Mouse (Mus musculus) stomach, embryonic 14.5 days (tissue): ENCODE data around the gene Rcl1. TPM values are rescaled to one million over a fixed set of nuclear protein-coding genes. Genes with fewer than 3 reads are reported as not detected.

Source experiments
- ATAC-seq: fragments of 200-750 bp; cut with Nextera tagmentation; 2 replicates; pipeline ENCODE4 v1.8.0; 2017; ENCODE audit warnings: low read depth, moderate TSS enrichment; ENCODE audit not compliant: insufficient number of reproducible peaks, insufficient read depth, low FRiP score
- H3K27ac ChIP-seq: fragments of 300-500 bp; sonication (generic); 2 replicates; pipeline ENCODE4 v1.5.1; 2014; ENCODE audit warnings: mild to moderate bottlenecking, low read length, moderate library complexity, mixed read lengths
- H3K27me3 ChIP-seq: fragments of 300-500 bp; sonication (generic); 2 replicates; pipeline ENCODE4 v1.6.1; 2014; ENCODE audit warnings: low read length, control low read depth, mixed read lengths; ENCODE audit not compliant: control insufficient read depth, insufficient read depth
- H3K36me3 ChIP-seq: fragments of 300-500 bp; sonication (generic); 2 replicates; pipeline ENCODE4 v1.6.1; 2014; ENCODE audit warnings: mild to moderate bottlenecking, control low read depth, low read length, moderate library complexity, mixed read lengths; ENCODE audit not compliant: control insufficient read depth, insufficient read depth
- H3K4me1 ChIP-seq: fragments of 300-500 bp; sonication (generic); 2 replicates; pipeline ENCODE4 v1.6.1; 2014; ENCODE audit warnings: low read length, control low read depth, mixed read lengths; ENCODE audit not compliant: control insufficient read depth, insufficient read depth
- H3K4me2 ChIP-seq: fragments of 300-500 bp; sonication (generic); replicated peaks from 2 replicates; pipeline ENCODE4 v1.6.1; 2014; ENCODE audit warnings: low read depth, low read length, control low read depth
- H3K4me3 ChIP-seq: fragments of 300-500 bp; sonication (generic); 2 replicates; pipeline ENCODE4 v1.5.1; 2014; ENCODE audit warnings: low read depth, low read length, control low read depth
- H3K9ac ChIP-seq: fragments of 300-500 bp; sonication (generic); replicated peaks from 2 replicates; pipeline ENCODE4 v1.6.1; 2014; ENCODE audit warnings: low read depth, mild to moderate bottlenecking, control low read depth, low read length, moderate library complexity, mixed read lengths
- H3K9me3 ChIP-seq: fragments of 300-500 bp; sonication (generic); 2 replicates; pipeline ENCODE4 v1.6.1; 2016; ENCODE audit warnings: low read depth, low read length, control low read depth; ENCODE audit not compliant: control insufficient read depth
- WGBS: fragments of 180-500 bp; shearing (Covaris S2); extraction: QIAGEN DNeasy Blood & Tissue Kit; methylation state at CpG from one replicate; pipeline ENCODE4 v1.1.7; 2014; 5-methylcytosine and 5-hydroxymethylcytosine counted together
- polyA plus RNA-seq: library from polyadenylated mRNA; unstranded; fragments of >200 nt; fragmentation: Nextera tagmentation; extraction: Ambion mirVana; gene quantifications from 2 replicates; pipeline ENCODE4 v1.2.1, GENCODE M21; 2014

The Rcl1 gene
- polyA plus RNA-seq, 1 experiment from 2014 or later = 50.7 TPM

- H3K9me3 ChIP-seq = no peaks in the 10 kb centered on the region
- no peaks in the 10 kb centered on the region for H3K27me3 ChIP-seq
- no peak overlapping the region for H3K27ac ChIP-seq
- no peak overlapping the region for H3K9ac ChIP-seq
- whole genome bisulfite sequencing = 95% methylated on average over 5 of the region's 5 CpGs
- ATAC-seq = no peak
- no peak overlapping the region for H3K4me3 ChIP-seq
- H3K4me1 ChIP-seq = no peaks in the 10 kb centered on the region
- peaks cover 14% of the 10 kb centered on the region for H3K36me3 ChIP-seq
- no peak overlapping the region for H3K4me2 ChIP-seq
Observed at GRCm38 (mm10) chr19:29129551-29129950, 28.4 kb downstream of the Rcl1 start.

GRCm38 (mm10) chr19:29131171-29131570 is 30.0 kb downstream of the Rcl1 start:
- Histone ChIP-seq H3K36me3 (peaks cover 23% of the 10 kb centered on the region), H3K27me3 (no peaks in the 10 kb centered on the region), H3K27ac (no peak overlapping the region), H3K4me2 (no peak overlapping the region), H3K9ac (no peak overlapping the region), H3K4me1 (no peaks in the 10 kb centered on the region), H3K9me3 (no peaks in the 10 kb centered on the region), H3K4me3 (no peak overlapping the region)
- WGBS = 81% methylated on average over 4 of the region's 4 CpGs
- ATAC-seq = no peak

- H3K9ac ChIP-seq = no peak overlapping the region
- ATAC-seq = no peak
- WGBS = 85% methylated on average over 11 of the region's 11 CpGs
- no peaks in the 10 kb centered on the region for H3K27me3 ChIP-seq
- H3K4me1 ChIP-seq = no peaks in the 10 kb centered on the region
- no peak overlapping the region for H3K27ac ChIP-seq
- H3K4me2 ChIP-seq = no peak overlapping the region
- no peak overlapping the region for H3K4me3 ChIP-seq
- no peaks in the 10 kb centered on the region for H3K9me3 ChIP-seq
- H3K36me3 ChIP-seq = peaks cover 18% of the 10 kb centered on the region
Observed at GRCm38 (mm10) chr19:29134293-29134692, 33.1 kb downstream of the Rcl1 start.

GRCm38 (mm10) chr19:29135172-29135736 is 34.1 kb downstream of the Rcl1 start:
- Histone ChIP-seq H3K9me3 (no peaks in the 10 kb centered on the region), H3K9ac (no peak overlapping the region), H3K4me3 (no peak overlapping the region), H3K27me3 (no peaks in the 10 kb centered on the region), H3K36me3 (peaks cover 18% of the 10 kb centered on the region), H3K27ac (no peak overlapping the region), H3K4me1 (no peaks in the 10 kb centered on the region), H3K4me2 (no peak overlapping the region)
- ATAC-seq = no peak
- WGBS = 87% methylated on average over 11 of the region's 11 CpGs

GRCm38 (mm10) chr19:29138546-29139270 is 37.5 kb downstream of the Rcl1 start:
- ATAC-seq = no peak
- Histone ChIP-seq H3K4me2 (no peak overlapping the region), H3K4me1 (no peaks in the 10 kb centered on the region), H3K36me3 (peaks cover 17% of the 10 kb centered on the region), H3K9me3 (no peaks in the 10 kb centered on the region), H3K4me3 (no peak overlapping the region), H3K27ac (no peak overlapping the region), H3K9ac (no peak overlapping the region), H3K27me3 (no peaks in the 10 kb centered on the region)
- 84% methylated on average over 10 of the region's 10 CpGs for WGBS

- WGBS = 77% methylated on average over 10 of the region's 10 CpGs
- no peaks in the 10 kb centered on the region for H3K4me1 ChIP-seq
- H3K27me3 ChIP-seq = no peaks in the 10 kb centered on the region
- H3K4me2 ChIP-seq = no peak overlapping the region
- H3K9me3 ChIP-seq = no peaks in the 10 kb centered on the region
- ATAC-seq = no peak
- H3K4me3 ChIP-seq = no peak overlapping the region
- H3K36me3 ChIP-seq = peaks cover 16% of the 10 kb centered on the region
- no peak overlapping the region for H3K9ac ChIP-seq
- no peak overlapping the region for H3K27ac ChIP-seq
Observed at GRCm38 (mm10) chr19:29139699-29140456, 38.7 kb downstream of the Rcl1 start.

- 86% methylated on average over 16 of the region's 16 CpGs for WGBS
Observed at GRCm38 (mm10) chr19:29140933-29141332, 39.8 kb downstream of the Rcl1 start.

GRCm38 (mm10) chr19:29142307-29142706 is 41.1 kb downstream of the Rcl1 start:
- no peak for ATAC-seq
- Histone ChIP-seq H3K4me3 (no peak overlapping the region), H3K9ac (no peak overlapping the region), H3K9me3 (no peaks in the 10 kb centered on the region), H3K27ac (no peak overlapping the region), H3K4me1 (no peaks in the 10 kb centered on the region), H3K4me2 (no peak overlapping the region), H3K36me3 (peaks cover 7% of the 10 kb centered on the region; the same call in 1 of the 2 replicates), H3K27me3 (no peaks in the 10 kb centered on the region)
- WGBS = 74% methylated on average over 6 of the region's 6 CpGs

More at GRCm38 (mm10) chr19:29140933-29141332, 39.8 kb downstream of the Rcl1 start:
- Histone ChIP-seq H3K9ac (no peak overlapping the region), H3K4me1 (no peaks in the 10 kb centered on the region), H3K36me3 (peaks cover 9% of the 10 kb centered on the region), H3K4me3 (no peak overlapping the region), H3K9me3 (no peaks in the 10 kb centered on the region), H3K27me3 (no peaks in the 10 kb centered on the region), H3K4me2 (no peak overlapping the region), H3K27ac (no peak overlapping the region)
- ATAC-seq = no peak
